Mouse (Mus musculus) NIH3T3 (cell line): ENCODE measurements around the gene Lman2l.

ENCODE experiments used
- DNase-seq: peaks from one replicate; pipeline ENCODE4 v3.0.0-alpha.2; 2012; ENCODE audit warnings: low read depth

Lman2l gene

GRCm38 (mm10) chr1:36458169-36458568 lies 13.1 kb upstream of the Lman2l start:
- DNase-seq: no peak

- peak; percentile 75 for DNase-seq
These were observed 12.4 kb upstream of the Lman2l start for GRCm38 (mm10) chr1:36457388-36458014.

GRCm38 (mm10) chr1:36454055-36454815 lies 9.2 kb upstream of the Lman2l start:
- no peak for DNase-seq

- DNase-seq: no peak
These were observed 1.8 kb upstream of the Lman2l start for GRCm38 (mm10) chr1:36446841-36447240.

GRCm38 (mm10) chr1:36446106-36446824 lies 1.2 kb upstream of the Lman2l start:
- DNase-seq: no peak

GRCm38 (mm10) chr1:36445508-36445907 lies 437 bp upstream of the Lman2l start:
- no peak for DNase-seq

- peak; percentile 86 for DNase-seq
These were observed 4.0 kb downstream of the Lman2l start for GRCm38 (mm10) chr1:36441101-36441500.

GRCm38 (mm10) chr1:36437223-36437622 lies 7.8 kb downstream of the Lman2l start:
- no peak for DNase-seq

GRCm38 (mm10) chr1:36436515-36436914 lies 8.6 kb downstream of the Lman2l start:
- no peak for DNase-seq

- DNase-seq: no peak
These were observed 10.0 kb downstream of the Lman2l start for GRCm38 (mm10) chr1:36435071-36435470.

GRCm38 (mm10) chr1:36433616-36434015 lies 11.5 kb downstream of the Lman2l start:
- no peak for DNase-seq

GRCm38 (mm10) chr1:36432999-36433398 lies 12.1 kb downstream of the Lman2l start:
- peak; percentile 30 for DNase-seq

GRCm38 (mm10) chr1:36429511-36429910 lies 15.6 kb downstream of the Lman2l start:
- DNase-seq: no peak

- no peak for DNase-seq
These were observed 40.5 kb downstream of the Lman2l start for GRCm38 (mm10) chr1:36404531-36404930.

GRCm38 (mm10) chr1:36401509-36401908 lies 43.6 kb downstream of the Lman2l start:
- DNase-seq: no peak

GRCm38 (mm10) chr1:36397041-36397440 lies 48.0 kb downstream of the Lman2l start:
- DNase-seq: no peak

- DNase-seq: no peak
These were observed 65.5 kb downstream of the Lman2l start for GRCm38 (mm10) chr1:36379582-36379981.

GRCm38 (mm10) chr1:36378880-36379279 lies 66.2 kb downstream of the Lman2l start:
- no peak for DNase-seq

- peak; percentile 50 for DNase-seq
These were observed 72.9 kb downstream of the Lman2l start, which contains the start of gene Fer1l5 for GRCm38 (mm10) chr1:36371934-36372845. Fer1l5 (plus strand) TSS chr1:36372291.

GRCm38 (mm10) chr1:36370918-36371317 lies 74.2 kb downstream of the Lman2l start:
- peak; percentile 47 for DNase-seq
